Mouse (Mus musculus): ENCODE results near the gene Sod1. TPM values are rescaled to one million over a fixed set of nuclear protein-coding genes. Genes with fewer than 3 reads are reported as not detected.

Sod1 gene
- total and polyA plus RNA-seq, 2 experiments from 2014 or later: 222 to 1,411 TPM

GRCm38 (mm10) chr16:90260097-90260496 is 39.5 kb downstream of the Sod1 start:
- no peak overlapping the region for H3K27ac ChIP-seq (ENCODE audit: low read depth)
- peaks cover 59% of the 10 kb centered on the region for H3K36me3 ChIP-seq (replicated peaks; ENCODE audit: control insufficient read depth, insufficient read depth, low read length)
- no peaks in the 10 kb centered on the region for H3K9me3 ChIP-seq (replicated peaks; ENCODE audit: control insufficient read depth, low read length)
- 44% methylated on average over 4 of the region's 4 CpGs for WGBS
- H3K9ac ChIP-seq (replicated peaks; ENCODE audit: low read depth, low read length): no peak overlapping the region
- H3K4me3 ChIP-seq (ENCODE audit: low read depth, low read length): no peak overlapping the region
- no peak for DNase-seq (ENCODE audit: low spot score)
- TF ChIP-seq CTCF (IDR thresholded peaks at IDR 0.05; ENCODE audit: low read depth) (no peak), EP300 (IDR thresholded peaks at IDR 0.05; ENCODE audit: low read depth) (no peak)
- H3K4me1 ChIP-seq (ENCODE audit: control insufficient read depth, insufficient read depth): peaks cover 5% of the 10 kb centered on the region
- H3K27me3 ChIP-seq (ENCODE audit: control insufficient read depth, insufficient read depth, low read length): no peaks in the 10 kb centered on the region
- no peak for ATAC-seq (ENCODE audit: insufficient read depth, low read depth)
- no peak overlapping the region for H3K4me2 ChIP-seq (ENCODE audit: low read depth, low read length)

- peaks cover 49% of the 10 kb centered on the region for H3K36me3 ChIP-seq (replicated peaks; ENCODE audit: control insufficient read depth, insufficient read depth, low read length)
- H3K4me2 ChIP-seq (ENCODE audit: low read depth, low read length): no peak overlapping the region
Measured at GRCm38 (mm10) chr16:90261791-90262190, 41.2 kb downstream of the Sod1 start.

GRCm38 (mm10) chr16:90264021-90264420 is 43.5 kb downstream of the Sod1 start:
- no peak overlapping the region for H3K9ac ChIP-seq (replicated peaks; ENCODE audit: low read depth, low read length)
- H3K4me3 ChIP-seq (ENCODE audit: low read depth, low read length): no peak overlapping the region
- no peak for TF ChIP-seq EP300 (IDR thresholded peaks at IDR 0.05; ENCODE audit: low read depth)
- TF ChIP-seq CTCF (IDR thresholded peaks at IDR 0.05; ENCODE audit: low read depth): no peak
- H3K27ac ChIP-seq (ENCODE audit: low read depth): no peak overlapping the region
- peaks cover 25% of the 10 kb centered on the region for H3K4me1 ChIP-seq (ENCODE audit: control insufficient read depth, insufficient read depth)
- no peak overlapping the region for H3K4me2 ChIP-seq (ENCODE audit: low read depth, low read length)
- ATAC-seq (ENCODE audit: insufficient read depth, low read depth) (no peak), DNase-seq (ENCODE audit: low spot score) (no peak)
- WGBS: 52% methylated on average over 5 of the region's 5 CpGs
- H3K27me3 ChIP-seq (ENCODE audit: control insufficient read depth, insufficient read depth, low read length): no peaks in the 10 kb centered on the region
- H3K36me3 ChIP-seq (replicated peaks; ENCODE audit: control insufficient read depth, insufficient read depth, low read length): peaks cover 29% of the 10 kb centered on the region; the same call in 1 of the 2 replicates
- H3K9me3 ChIP-seq (replicated peaks; ENCODE audit: control insufficient read depth, low read length): no peaks in the 10 kb centered on the region

More at GRCm38 (mm10) chr16:90261791-90262190, 41.2 kb downstream of the Sod1 start:
- Histone ChIP-seq H3K9me3 (replicated peaks; ENCODE audit: control insufficient read depth, low read length) (no peaks in the 10 kb centered on the region), H3K27ac (ENCODE audit: low read depth) (no peak overlapping the region), H3K27me3 (ENCODE audit: control insufficient read depth, insufficient read depth, low read length) (no peaks in the 10 kb centered on the region), H3K4me1 (ENCODE audit: control insufficient read depth, insufficient read depth) (peaks cover 15% of the 10 kb centered on the region), H3K4me3 (ENCODE audit: low read depth, low read length) (no peak overlapping the region), H3K9ac (replicated peaks; ENCODE audit: low read depth, low read length) (no peak overlapping the region)
- no peak for DNase-seq (ENCODE audit: low spot score)
- WGBS: 95% methylated on average over 2 of the region's 2 CpGs
- no peak for ATAC-seq (ENCODE audit: insufficient read depth, low read depth)
- no peak for TF ChIP-seq EP300 (IDR thresholded peaks at IDR 0.05; ENCODE audit: low read depth)
- TF ChIP-seq CTCF (IDR thresholded peaks at IDR 0.05; ENCODE audit: low read depth): no peak

GRCm38 (mm10) chr16:90265106-90265505 is 44.6 kb downstream of the Sod1 start:
- Histone ChIP-seq H3K4me3 (ENCODE audit: low read depth, low read length) (no peak overlapping the region), H3K9ac (replicated peaks; ENCODE audit: low read depth, low read length) (no peak overlapping the region), H3K27me3 (ENCODE audit: control insufficient read depth, insufficient read depth, low read length) (no peaks in the 10 kb centered on the region), H3K4me1 (ENCODE audit: control insufficient read depth, insufficient read depth) (peaks cover 29% of the 10 kb centered on the region), H3K9me3 (replicated peaks; ENCODE audit: control insufficient read depth, low read length) (no peaks in the 10 kb centered on the region), H3K27ac (ENCODE audit: low read depth) (no peak overlapping the region), H3K4me2 (ENCODE audit: low read depth, low read length) (no peak overlapping the region), H3K36me3 (replicated peaks; ENCODE audit: control insufficient read depth, insufficient read depth, low read length) (0 out of 2 replicates have a peak, but pooled peaks cover 18% of the 10 kb centered on the region)
- no peak for ATAC-seq (ENCODE audit: insufficient read depth, low read depth)
- 35% methylated on average over 1 of the region's 1 CpGs for WGBS
- TF ChIP-seq CTCF (IDR thresholded peaks at IDR 0.05; ENCODE audit: low read depth) (no peak), EP300 (IDR thresholded peaks at IDR 0.05; ENCODE audit: low read depth) (no peak)
- DNase-seq (ENCODE audit: low spot score): no peak

- no peak for ATAC-seq (ENCODE audit: insufficient read depth, low read depth)
Measured at GRCm38 (mm10) chr16:90266581-90266980, 46.0 kb downstream of the Sod1 start.

GRCm38 (mm10) chr16:90275521-90275920 is 55.0 kb downstream of the Sod1 start:
- no peaks in the 10 kb centered on the region for H3K9me3 ChIP-seq (replicated peaks; ENCODE audit: control insufficient read depth, low read length)
- H3K27ac ChIP-seq (ENCODE audit: low read depth): no peak overlapping the region
- TF ChIP-seq CTCF (IDR thresholded peaks at IDR 0.05; ENCODE audit: low read depth) (no peak), EP300 (IDR thresholded peaks at IDR 0.05; ENCODE audit: low read depth) (no peak)
- no peaks in the 10 kb centered on the region for H3K27me3 ChIP-seq (ENCODE audit: control insufficient read depth, insufficient read depth, low read length)
- H3K4me1 ChIP-seq (ENCODE audit: control insufficient read depth, insufficient read depth): peaks cover 23% of the 10 kb centered on the region
- WGBS: 51% methylated on average over 6 of the region's 6 CpGs
- H3K9ac ChIP-seq (replicated peaks; ENCODE audit: low read depth, low read length): no peak overlapping the region
- H3K36me3 ChIP-seq (replicated peaks; ENCODE audit: control insufficient read depth, insufficient read depth, low read length): no peaks in the 10 kb centered on the region
- ATAC-seq (ENCODE audit: insufficient read depth, low read depth) (no peak), DNase-seq (ENCODE audit: low spot score) (no peak)
- no peak overlapping the region for H3K4me2 ChIP-seq (ENCODE audit: low read depth, low read length)
- no peak overlapping the region for H3K4me3 ChIP-seq (ENCODE audit: low read depth, low read length)

More at GRCm38 (mm10) chr16:90266581-90266980, 46.0 kb downstream of the Sod1 start:
- H3K9me3 ChIP-seq (replicated peaks; ENCODE audit: control insufficient read depth, low read length): no peaks in the 10 kb centered on the region
- H3K4me1 ChIP-seq (ENCODE audit: control insufficient read depth, insufficient read depth): peaks cover 29% of the 10 kb centered on the region
- no peaks in the 10 kb centered on the region for H3K27me3 ChIP-seq (ENCODE audit: control insufficient read depth, insufficient read depth, low read length)
- H3K27ac ChIP-seq (ENCODE audit: low read depth): no peak overlapping the region
- no peak overlapping the region for H3K4me2 ChIP-seq (ENCODE audit: low read depth, low read length)
- TF ChIP-seq CTCF (IDR thresholded peaks at IDR 0.05; ENCODE audit: low read depth): no peak
- TF ChIP-seq EP300 (IDR thresholded peaks at IDR 0.05; ENCODE audit: low read depth): no peak
- H3K4me3 ChIP-seq (ENCODE audit: low read depth, low read length): no peak overlapping the region
- 0% methylated on average over 1 of the region's 1 CpGs for WGBS
- 0 out of 2 replicates have a peak, but pooled peaks cover 4% of the 10 kb centered on the region for H3K36me3 ChIP-seq (replicated peaks; ENCODE audit: control insufficient read depth, insufficient read depth, low read length)
- no peak overlapping the region for H3K9ac ChIP-seq (replicated peaks; ENCODE audit: low read depth, low read length)
- DNase-seq (ENCODE audit: low spot score): peak; percentile 51

Other genes starting within 250 kb of the Sod1 start
- gene Tiam1, start 77.0 kb upstream of the Sod1 start, total RNA-seq (2014; rRNA removed; ENCODE audit: low replicate concordance): 2.6 and 5.7 TPM in 2 replicates
- gene Tiam1, start 77.0 kb upstream of the Sod1 start, polyA plus RNA-seq (2015; fragmentation: Nextera tagmentation; extraction: Ambion mirVana): 3.6 and 5.5 TPM in 2 replicates
- gene Scaf4, start 63.7 kb downstream of the Sod1 start, total RNA-seq (2014; rRNA removed; ENCODE audit: low replicate concordance): 3.9 and 15.7 TPM in 2 replicates
- gene Scaf4, start 63.7 kb downstream of the Sod1 start, polyA plus RNA-seq (2015; fragmentation: Nextera tagmentation; extraction: Ambion mirVana): 8.7 and 9.5 TPM in 2 replicates
- gene Hunk, start 165.3 kb downstream of the Sod1 start, total RNA-seq (2014; rRNA removed; ENCODE audit: low replicate concordance): 3.3 and 7.7 TPM in 2 replicates
- 1.4 and 1.6 TPM in 2 replicates for gene Hunk, start 165.3 kb downstream of the Sod1 start, polyA plus RNA-seq (2015; fragmentation: Nextera tagmentation; extraction: Ambion mirVana)

Measured in heart, postnatal 0 days (tissue).